Mouse (Mus musculus): ENCODE data around the gene Acvr1c. TPM values are rescaled to one million over a fixed set of nuclear protein-coding genes. Genes with fewer than 3 reads are reported as not detected.

Gene Acvr1c
- polyA plus RNA-seq, 1 experiment from 2014 or later = 5.5 TPM

- H3K27me3 ChIP-seq (replicated peaks; ENCODE audit: control insufficient read depth, insufficient read depth, low read length) = no peaks in the 10 kb centered on the region
- WGBS = 51% methylated on average over 3 of the region's 3 CpGs
- H3K4me1 ChIP-seq (replicated peaks; ENCODE audit: control insufficient read depth, insufficient read depth, low read length) = no peaks in the 10 kb centered on the region
- H3K4me2 ChIP-seq (replicated peaks; ENCODE audit: low read depth) = no peak overlapping the region
- H3K27ac ChIP-seq (ENCODE audit: low read depth, low read length) = no peak overlapping the region
- no peak overlapping the region for H3K4me3 ChIP-seq (ENCODE audit: low read depth, low read length)
- no peak overlapping the region for H3K9ac ChIP-seq (ENCODE audit: low read depth, low read length)
- H3K9me3 ChIP-seq (ENCODE audit: control insufficient read depth) = no peaks in the 10 kb centered on the region
- H3K36me3 ChIP-seq (ENCODE audit: control insufficient read depth, insufficient read depth) = no peaks in the 10 kb centered on the region
- no peak for TF ChIP-seq CTCF (IDR thresholded peaks at IDR 0.05; ENCODE audit: low read depth)
- ATAC-seq = no peak
Measured at GRCm38 (mm10) chr2:58309695-58310094, 48.0 kb downstream of the Acvr1c start.

GRCm38 (mm10) chr2:58304450-58304849 lies 53.2 kb downstream of the Acvr1c start:
- Histone ChIP-seq H3K27ac (ENCODE audit: low read depth, low read length) (no peak overlapping the region), H3K27me3 (replicated peaks; ENCODE audit: control insufficient read depth, insufficient read depth, low read length) (no peaks in the 10 kb centered on the region), H3K4me3 (ENCODE audit: low read depth, low read length) (no peak overlapping the region), H3K36me3 (ENCODE audit: control insufficient read depth, insufficient read depth) (no peaks in the 10 kb centered on the region), H3K9me3 (ENCODE audit: control insufficient read depth) (no peaks in the 10 kb centered on the region), H3K4me1 (replicated peaks; ENCODE audit: control insufficient read depth, insufficient read depth, low read length) (no peaks in the 10 kb centered on the region), H3K9ac (ENCODE audit: low read depth, low read length) (no peak overlapping the region), H3K4me2 (replicated peaks; ENCODE audit: low read depth) (no peak overlapping the region)
- ATAC-seq = peak; percentile 53; the same call in 1 of the 2 replicates
- no peak for TF ChIP-seq CTCF (IDR thresholded peaks at IDR 0.05; ENCODE audit: low read depth)
- 53% methylated on average over 3 of the region's 3 CpGs for WGBS

GRCm38 (mm10) chr2:58289759-58290431 lies 67.8 kb downstream of the Acvr1c start:
- H3K9ac ChIP-seq (ENCODE audit: low read depth, low read length) = no peak overlapping the region
- H3K36me3 ChIP-seq (ENCODE audit: control insufficient read depth, insufficient read depth) = peaks cover 5% of the 10 kb centered on the region; the same call in 1 of the 2 replicates
- H3K4me1 ChIP-seq (replicated peaks; ENCODE audit: control insufficient read depth, insufficient read depth, low read length) = no peaks in the 10 kb centered on the region; the same call in 1 of the 2 replicates
- no peak overlapping the region for H3K4me3 ChIP-seq (ENCODE audit: low read depth, low read length)
- H3K27ac ChIP-seq (ENCODE audit: low read depth, low read length) = no peak overlapping the region
- no peaks in the 10 kb centered on the region for H3K9me3 ChIP-seq (ENCODE audit: control insufficient read depth)
- H3K27me3 ChIP-seq (replicated peaks; ENCODE audit: control insufficient read depth, insufficient read depth, low read length) = no peaks in the 10 kb centered on the region
- 0 out of 2 replicates have a peak, but pooled peaks have one; percentile 25 for ATAC-seq
- 10% methylated on average over 9 of the region's 9 CpGs for WGBS
- TF ChIP-seq CTCF (IDR thresholded peaks at IDR 0.05; ENCODE audit: low read depth) = no peak
- peak overlapping the region; percentile 46 for H3K4me2 ChIP-seq (replicated peaks; ENCODE audit: low read depth)

GRCm38 (mm10) chr2:58289331-58289730 lies 68.4 kb downstream of the Acvr1c start:
- no peak overlapping the region for H3K4me3 ChIP-seq (ENCODE audit: low read depth, low read length)
- H3K9ac ChIP-seq (ENCODE audit: low read depth, low read length) = no peak overlapping the region
- H3K27me3 ChIP-seq (replicated peaks; ENCODE audit: control insufficient read depth, insufficient read depth, low read length) = no peaks in the 10 kb centered on the region
- 32% methylated on average over 6 of the region's 6 CpGs for WGBS
- H3K9me3 ChIP-seq (ENCODE audit: control insufficient read depth) = no peaks in the 10 kb centered on the region
- no peak for ATAC-seq
- no peak for TF ChIP-seq CTCF (IDR thresholded peaks at IDR 0.05; ENCODE audit: low read depth)
- H3K4me2 ChIP-seq (replicated peaks; ENCODE audit: low read depth) = no peak overlapping the region
- no peaks in the 10 kb centered on the region for H3K4me1 ChIP-seq (replicated peaks; ENCODE audit: control insufficient read depth, insufficient read depth, low read length)
- peaks cover 8% of the 10 kb centered on the region; the same call in 1 of the 2 replicates for H3K36me3 ChIP-seq (ENCODE audit: control insufficient read depth, insufficient read depth)
- no peak overlapping the region for H3K27ac ChIP-seq (ENCODE audit: low read depth, low read length)

GRCm38 (mm10) chr2:58282259-58282910 lies 75.3 kb downstream of the Acvr1c start:
- H3K4me2 ChIP-seq (replicated peaks; ENCODE audit: low read depth) = no peak overlapping the region
- no peak overlapping the region for H3K9ac ChIP-seq (ENCODE audit: low read depth, low read length)
- peak; percentile 70; the same call in 1 of the 2 replicates for ATAC-seq
- H3K4me1 ChIP-seq (replicated peaks; ENCODE audit: control insufficient read depth, insufficient read depth, low read length) = no peaks in the 10 kb centered on the region
- H3K27ac ChIP-seq (ENCODE audit: low read depth, low read length) = no peak overlapping the region
- WGBS = 59% methylated on average over 8 of the region's 8 CpGs
- H3K36me3 ChIP-seq (ENCODE audit: control insufficient read depth, insufficient read depth) = peaks cover 5% of the 10 kb centered on the region; the same call in 1 of the 2 replicates
- H3K27me3 ChIP-seq (replicated peaks; ENCODE audit: control insufficient read depth, insufficient read depth, low read length) = no peaks in the 10 kb centered on the region
- H3K4me3 ChIP-seq (ENCODE audit: low read depth, low read length) = no peak overlapping the region
- TF ChIP-seq CTCF (IDR thresholded peaks at IDR 0.05; ENCODE audit: low read depth) = peak; percentile 81
- no peaks in the 10 kb centered on the region for H3K9me3 ChIP-seq (ENCODE audit: control insufficient read depth)

GRCm38 (mm10) chr2:58281046-58281445 lies 76.6 kb downstream of the Acvr1c start:
- Histone ChIP-seq H3K9me3 (ENCODE audit: control insufficient read depth) (no peaks in the 10 kb centered on the region), H3K27me3 (replicated peaks; ENCODE audit: control insufficient read depth, insufficient read depth, low read length) (no peaks in the 10 kb centered on the region), H3K9ac (ENCODE audit: low read depth, low read length) (no peak overlapping the region), H3K4me3 (ENCODE audit: low read depth, low read length) (no peak overlapping the region), H3K4me2 (replicated peaks; ENCODE audit: low read depth) (no peak overlapping the region), H3K36me3 (ENCODE audit: control insufficient read depth, insufficient read depth) (peaks cover 3% of the 10 kb centered on the region; the same call in 1 of the 2 replicates), H3K27ac (ENCODE audit: low read depth, low read length) (no peak overlapping the region), H3K4me1 (replicated peaks; ENCODE audit: control insufficient read depth, insufficient read depth, low read length) (no peaks in the 10 kb centered on the region)
- 64% methylated on average over 3 of the region's 3 CpGs for WGBS
- no peak for ATAC-seq
- TF ChIP-seq CTCF (IDR thresholded peaks at IDR 0.05; ENCODE audit: low read depth) = no peak
